Mouse (Mus musculus): ENCODE measurements around the gene Lgals3bp. TPM values are rescaled to one million over a fixed set of nuclear protein-coding genes. Genes with fewer than 3 reads are reported as not detected.

Gene Lgals3bp
- total and polyA plus RNA-seq, 3 experiments = 3.0 to 18.3 TPM; not detected in 1

DNA sequence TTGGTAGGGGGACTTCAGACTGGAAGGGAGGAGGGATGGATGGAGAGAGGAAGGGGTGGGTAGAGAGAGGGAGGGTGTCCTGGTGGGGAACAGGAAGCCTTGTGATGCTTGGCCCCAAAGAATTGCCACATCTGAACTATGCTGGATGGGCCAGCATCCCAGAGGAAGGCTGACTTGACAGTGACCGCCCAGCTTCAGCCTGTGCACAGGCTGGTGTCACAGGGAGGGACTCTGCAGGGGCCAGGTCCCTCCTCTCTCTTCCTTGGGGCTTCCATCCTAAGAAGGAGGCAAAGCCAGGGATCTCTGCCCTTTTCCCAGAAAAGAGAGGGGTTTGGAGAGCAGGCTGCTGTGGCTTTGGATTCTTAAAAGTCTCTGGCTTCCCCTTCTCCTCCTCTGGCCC, 39.4 kb downstream of the Lgals3bp start:
- no peak overlapping the region for H3K9ac ChIP-seq (ENCODE audit: control insufficient read depth, low read depth, low read length, poor library complexity, severe bottlenecking)
- no peak for DNase-seq (ENCODE audit: low read depth, low spot score)
- H3K27me3 ChIP-seq (ENCODE audit: control insufficient read depth in 1 of 2, insufficient read depth in 2 of 2, low read length in 2 of 2) = peaks cover 0 to 5% of the 10 kb centered on the region in 2 experiments; a peak in 3 of 4 replicates
- H3K4me1 ChIP-seq (ENCODE audit: control insufficient read depth in 1 of 2, insufficient read depth in 2 of 2, low read length in 2 of 2) = no peaks in the 10 kb centered on the region
- no peaks in the 10 kb centered on the region for H3K79me2 ChIP-seq (ENCODE audit: control insufficient read depth, insufficient read depth, low read length, poor library complexity)
- no peaks in the 10 kb centered on the region for H3K9me3 ChIP-seq (replicated peaks; ENCODE audit: insufficient read depth, low read length)
- TF ChIP-seq POLR2AphosphoS2 (IDR thresholded peaks at IDR 0.05; ENCODE audit: low read length) (no peak), USF2 (IDR thresholded peaks at IDR 0.05; ENCODE audit: borderline replicate concordance in 1 of 2, insufficient read depth in 1 of 2, low read depth in 1 of 2, low read length in 2 of 2) (no peak), RAD21 (IDR thresholded peaks at IDR 0.05; ENCODE audit: low read depth, low read length) (no peak), GABPA (IDR thresholded peaks at IDR 0.05; ENCODE audit: low read depth, low read length) (no peak), MYC (IDR thresholded peaks at IDR 0.05; ENCODE audit: low read depth, low read length) (no peak), TBP (IDR thresholded peaks at IDR 0.05; ENCODE audit: low read depth, low read length) (no peak), TCF12 (IDR thresholded peaks at IDR 0.05; ENCODE audit: low read depth, low read length) (no peak), CTCF (IDR thresholded peaks at IDR 0.05 in 2 of 3, conservative IDR thresholded peaks at IDR 0.05 in 1 of 3; ENCODE audit: control insufficient read depth in 1 of 3, insufficient read depth in 1 of 3, low read depth in 2 of 3, low read length in 3 of 3, poor library complexity in 1 of 3, severe bottlenecking in 1 of 3) (no peak), USF1 (IDR thresholded peaks at IDR 0.05; ENCODE audit: low read depth, low read length) (no peak), EP300 (IDR thresholded peaks at IDR 0.05; ENCODE audit: low read depth in 1 of 2, low read length in 2 of 2) (no peak)
- H3K4me3 ChIP-seq (ENCODE audit: control insufficient read depth in 1 of 2, insufficient read depth in 1 of 2, low read depth in 2 of 2, low read length in 2 of 2) = no peak overlapping the region
- no peaks in the 10 kb centered on the region for H3K36me3 ChIP-seq (ENCODE audit: control insufficient read depth in 1 of 2, insufficient read depth in 2 of 2, low read length in 2 of 2)
- no peak overlapping the region for H3K27ac ChIP-seq (ENCODE audit: control insufficient read depth, low read depth, low read length)

DNA sequence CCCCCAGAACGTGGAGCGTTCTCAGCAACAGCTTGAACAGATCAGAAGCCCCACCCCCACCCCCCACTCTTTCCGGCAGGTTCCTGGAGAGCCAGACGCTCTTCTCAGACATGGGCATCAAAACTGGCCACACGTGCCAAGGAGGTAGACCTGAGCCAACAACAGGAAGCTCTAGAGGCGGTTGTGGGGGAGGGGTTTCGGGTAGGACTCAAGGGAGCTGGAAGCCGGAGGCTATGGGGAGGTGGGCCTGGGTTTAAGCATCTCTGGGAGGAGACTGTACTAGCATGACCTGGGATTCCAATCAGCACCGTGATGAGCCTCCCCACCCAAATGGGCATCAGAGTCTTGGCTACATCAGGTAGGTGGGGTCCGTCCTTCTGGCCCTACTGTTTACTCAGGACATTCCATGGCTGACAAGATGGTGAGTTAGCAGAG, 41.0 kb downstream of the Lgals3bp start:
- Histone ChIP-seq H3K4me3 (ENCODE audit: control insufficient read depth in 1 of 2, insufficient read depth in 1 of 2, low read depth in 2 of 2, low read length in 2 of 2) (no peak overlapping the region), H3K36me3 (ENCODE audit: control insufficient read depth in 1 of 2, insufficient read depth in 2 of 2, low read length in 2 of 2) (no peaks in the 10 kb centered on the region), H3K4me1 (ENCODE audit: control insufficient read depth in 1 of 2, insufficient read depth in 2 of 2, low read length in 2 of 2) (no peaks in the 10 kb centered on the region), H3K9me3 (replicated peaks; ENCODE audit: insufficient read depth, low read length) (no peaks in the 10 kb centered on the region), H3K27me3 (ENCODE audit: control insufficient read depth in 1 of 2, insufficient read depth in 2 of 2, low read length in 2 of 2) (peaks cover 0 to 5% of the 10 kb centered on the region in 2 experiments; a peak in 3 of 4 replicates), H3K27ac (ENCODE audit: control insufficient read depth, low read depth, low read length) (no peak overlapping the region), H3K79me2 (ENCODE audit: control insufficient read depth, insufficient read depth, low read length, poor library complexity) (no peaks in the 10 kb centered on the region), H3K9ac (ENCODE audit: control insufficient read depth, low read depth, low read length, poor library complexity, severe bottlenecking) (no peak overlapping the region)
- TF ChIP-seq MEF2A (IDR thresholded peaks at IDR 0.05; ENCODE audit: extremely low read depth, insufficient replicate concordance, low read depth, low read length, poor library complexity, severe bottlenecking) (no peak), POLR2AphosphoS5 (IDR thresholded peaks at IDR 0.05; ENCODE audit: borderline replicate concordance, low read depth, low read length) (no peak), SIN3A (IDR thresholded peaks at IDR 0.05; ENCODE audit: low read length) (no peak), JUND (IDR thresholded peaks at IDR 0.05; ENCODE audit: low read depth, low read length) (no peak), ELF1 (IDR thresholded peaks at IDR 0.05; ENCODE audit: low read depth, low read length) (no peak), CHD2 (IDR thresholded peaks at IDR 0.05; ENCODE audit: low read length) (no peak), ZMIZ1 (IDR thresholded peaks at IDR 0.05; ENCODE audit: low read depth, low read length) (no peak), MXI1 (IDR thresholded peaks at IDR 0.05; ENCODE audit: low read depth, low read length) (no peak), MAZ (IDR thresholded peaks at IDR 0.05; ENCODE audit: low read depth, low read length) (no peak), SMC3 (IDR thresholded peaks at IDR 0.05; ENCODE audit: low read depth, low read length) (no peak), UBTF (IDR thresholded peaks at IDR 0.05; ENCODE audit: borderline replicate concordance, insufficient read depth, low read depth, low read length) (no peak)
- DNase-seq (ENCODE audit: low read depth, low spot score) = no peak

Data from MEL (cell line).